Mouse (Mus musculus): ENCODE results near the gene Trim80. TPM values are rescaled to one million over a fixed set of nuclear protein-coding genes. Genes with fewer than 3 reads are reported as not detected.

The Trim80 gene
- polyA plus RNA-seq, 1 experiment from 2014 or later = not detected

- no peak overlapping the region for H3K4me2 ChIP-seq (replicated peaks)
- H3K9ac ChIP-seq (replicated peaks) = no peak overlapping the region
- H3K27me3 ChIP-seq = no peaks in the 10 kb centered on the region
- WGBS = 86% methylated on average over 6 of the region's 6 CpGs
- peaks cover 12% of the 10 kb centered on the region for H3K4me1 ChIP-seq
- peaks cover 27% of the 10 kb centered on the region for H3K36me3 ChIP-seq
- H3K4me3 ChIP-seq = no peak overlapping the region
- ATAC-seq (replicated peaks) = no peak
- no peaks in the 10 kb centered on the region for H3K9me3 ChIP-seq
- no peak overlapping the region for H3K27ac ChIP-seq (replicated peaks)
Measured at GRCm38 (mm10) chr11:115433342-115433741, 7.0 kb upstream of the Trim80 start.

GRCm38 (mm10) chr11:115435596-115436337 is 4.6 kb upstream of the Trim80 start:
- Histone ChIP-seq H3K9me3 (no peaks in the 10 kb centered on the region), H3K36me3 (peaks cover 15% of the 10 kb centered on the region), H3K4me2 (replicated peaks) (peak overlapping the region; percentile 47), H3K4me3 (peak overlapping the region; percentile 22), H3K27me3 (no peaks in the 10 kb centered on the region), H3K27ac (replicated peaks) (no peak overlapping the region), H3K9ac (replicated peaks) (peak overlapping the region; percentile 31; the same call in 1 of the 2 replicates), H3K4me1 (peaks cover 12% of the 10 kb centered on the region)
- 6% methylated on average over 31 of the region's 31 CpGs for WGBS
- ATAC-seq (replicated peaks) = no peak

GRCm38 (mm10) chr11:115437571-115438122 is 2.7 kb upstream of the Trim80 start:
- no peak for ATAC-seq (replicated peaks)
- Histone ChIP-seq H3K4me3 (no peak overlapping the region), H3K4me1 (peaks cover 12% of the 10 kb centered on the region), H3K36me3 (no peaks in the 10 kb centered on the region), H3K27ac (replicated peaks) (no peak overlapping the region), H3K27me3 (no peaks in the 10 kb centered on the region), H3K9me3 (no peaks in the 10 kb centered on the region), H3K4me2 (replicated peaks) (no peak overlapping the region), H3K9ac (replicated peaks) (no peak overlapping the region)
- WGBS = 84% methylated on average over 5 of the region's 5 CpGs

- no peak for ATAC-seq (replicated peaks)
- Histone ChIP-seq H3K4me3 (no peak overlapping the region), H3K9me3 (no peaks in the 10 kb centered on the region), H3K4me2 (replicated peaks) (no peak overlapping the region), H3K36me3 (no peaks in the 10 kb centered on the region), H3K9ac (replicated peaks) (no peak overlapping the region), H3K27me3 (no peaks in the 10 kb centered on the region), H3K4me1 (peaks cover 12% of the 10 kb centered on the region), H3K27ac (replicated peaks) (no peak overlapping the region)
- WGBS = 84% methylated on average over 3 of the region's 3 CpGs
Measured at GRCm38 (mm10) chr11:115439326-115439725, 1.0 kb upstream of the Trim80 start.

- H3K4me1 ChIP-seq = peaks cover under 1% of the 10 kb centered on the region
- H3K36me3 ChIP-seq = no peaks in the 10 kb centered on the region
- no peaks in the 10 kb centered on the region for H3K27me3 ChIP-seq
- no peak overlapping the region for H3K9ac ChIP-seq (replicated peaks)
- ATAC-seq (replicated peaks) = no peak
- no peaks in the 10 kb centered on the region for H3K9me3 ChIP-seq
- H3K27ac ChIP-seq (replicated peaks) = no peak overlapping the region
- 64% methylated on average over 15 of the region's 15 CpGs for WGBS
- H3K4me3 ChIP-seq = no peak overlapping the region
- no peak overlapping the region for H3K4me2 ChIP-seq (replicated peaks)
Measured at GRCm38 (mm10) chr11:115441417-115441816, 1.1 kb downstream of the Trim80 start.

GRCm38 (mm10) chr11:115446906-115447305 is 6.6 kb downstream of the Trim80 start:
- Histone ChIP-seq H3K4me3 (no peak overlapping the region), H3K9me3 (no peaks in the 10 kb centered on the region), H3K4me2 (replicated peaks) (no peak overlapping the region), H3K9ac (replicated peaks) (no peak overlapping the region), H3K27ac (replicated peaks) (no peak overlapping the region), H3K27me3 (no peaks in the 10 kb centered on the region), H3K36me3 (no peaks in the 10 kb centered on the region), H3K4me1 (no peaks in the 10 kb centered on the region)
- WGBS = 83% methylated on average over 3 of the region's 3 CpGs
- ATAC-seq (replicated peaks) = no peak

- 83% methylated on average over 11 of the region's 11 CpGs for WGBS
- Histone ChIP-seq H3K27ac (replicated peaks) (no peak overlapping the region), H3K4me1 (no peaks in the 10 kb centered on the region), H3K9me3 (no peaks in the 10 kb centered on the region), H3K4me2 (replicated peaks) (no peak overlapping the region), H3K4me3 (no peak overlapping the region), H3K9ac (replicated peaks) (no peak overlapping the region), H3K36me3 (no peaks in the 10 kb centered on the region), H3K27me3 (no peaks in the 10 kb centered on the region)
- no peak for ATAC-seq (replicated peaks)
Measured at GRCm38 (mm10) chr11:115447321-115447885, 7.1 kb downstream of the Trim80 start.

- Histone ChIP-seq H3K27ac (replicated peaks) (no peak overlapping the region), H3K4me2 (replicated peaks) (no peak overlapping the region), H3K4me1 (no peaks in the 10 kb centered on the region), H3K27me3 (no peaks in the 10 kb centered on the region), H3K4me3 (no peak overlapping the region), H3K36me3 (no peaks in the 10 kb centered on the region), H3K9me3 (no peaks in the 10 kb centered on the region), H3K9ac (replicated peaks) (no peak overlapping the region)
- ATAC-seq (replicated peaks) = no peak
- WGBS = 86% methylated on average over 16 of the region's 16 CpGs
Measured at GRCm38 (mm10) chr11:115448075-115448474, 7.7 kb downstream of the Trim80 start.

GRCm38 (mm10) chr11:115448998-115449397 is 8.7 kb downstream of the Trim80 start:
- Histone ChIP-seq H3K4me2 (replicated peaks) (no peak overlapping the region), H3K9ac (replicated peaks) (no peak overlapping the region), H3K27me3 (no peaks in the 10 kb centered on the region), H3K9me3 (no peaks in the 10 kb centered on the region), H3K4me1 (no peaks in the 10 kb centered on the region), H3K4me3 (no peak overlapping the region), H3K27ac (replicated peaks) (no peak overlapping the region), H3K36me3 (no peaks in the 10 kb centered on the region)
- ATAC-seq (replicated peaks) = no peak
- WGBS = 71% methylated on average over 7 of the region's 7 CpGs

GRCm38 (mm10) chr11:115450176-115450575 is 9.8 kb downstream of the Trim80 start:
- no peak for ATAC-seq (replicated peaks)
- 95% methylated on average over 7 of the region's 7 CpGs for WGBS
- Histone ChIP-seq H3K27ac (replicated peaks) (no peak overlapping the region), H3K9me3 (no peaks in the 10 kb centered on the region), H3K4me3 (no peak overlapping the region), H3K4me2 (replicated peaks) (no peak overlapping the region), H3K4me1 (no peaks in the 10 kb centered on the region), H3K36me3 (no peaks in the 10 kb centered on the region), H3K9ac (replicated peaks) (no peak overlapping the region), H3K27me3 (no peaks in the 10 kb centered on the region)

GRCm38 (mm10) chr11:115451781-115452241 is 11.5 kb downstream of the Trim80 start:
- H3K36me3 ChIP-seq = no peaks in the 10 kb centered on the region
- no peak overlapping the region for H3K4me3 ChIP-seq
- 87% methylated on average over 8 of the region's 8 CpGs for WGBS
- H3K27me3 ChIP-seq = no peaks in the 10 kb centered on the region
- no peak overlapping the region for H3K4me2 ChIP-seq (replicated peaks)
- no peaks in the 10 kb centered on the region for H3K4me1 ChIP-seq
- no peak overlapping the region for H3K9ac ChIP-seq (replicated peaks)
- H3K27ac ChIP-seq (replicated peaks) = no peak overlapping the region
- no peaks in the 10 kb centered on the region for H3K9me3 ChIP-seq
- no peak for ATAC-seq (replicated peaks)

- no peak for ATAC-seq (replicated peaks)
- WGBS = 76% methylated on average over 7 of the region's 7 CpGs
- no peaks in the 10 kb centered on the region for H3K36me3 ChIP-seq
- no peak overlapping the region for H3K9ac ChIP-seq (replicated peaks)
- no peak overlapping the region for H3K4me3 ChIP-seq
- H3K27ac ChIP-seq (replicated peaks) = no peak overlapping the region
- H3K4me1 ChIP-seq = no peaks in the 10 kb centered on the region
- no peaks in the 10 kb centered on the region for H3K27me3 ChIP-seq
- H3K9me3 ChIP-seq = no peaks in the 10 kb centered on the region
- H3K4me2 ChIP-seq (replicated peaks) = no peak overlapping the region
Measured at GRCm38 (mm10) chr11:115452281-115452860, 12.0 kb downstream of the Trim80 start.
